Mouse (Mus musculus): ENCODE results near the gene Gm13695.
A peak's percentile ranks its signal among the peaks of the same experiment; 100 is the strongest.
"Not testable (repeated sequence)": the region's sequence is repeated elsewhere in the genome, so short reads cannot be mapped to it uniquely, and the experiment has no call there.

The Gm13695 gene

GRCm38 (mm10) chr2:83967013-83967412, at the start of gene Gm13695:
TSS of gene Gm13695 (plus strand) at chr2:83967313.
- DNase-seq (ENCODE audit: low spot score), result not testable (repeated sequence)

DNA sequence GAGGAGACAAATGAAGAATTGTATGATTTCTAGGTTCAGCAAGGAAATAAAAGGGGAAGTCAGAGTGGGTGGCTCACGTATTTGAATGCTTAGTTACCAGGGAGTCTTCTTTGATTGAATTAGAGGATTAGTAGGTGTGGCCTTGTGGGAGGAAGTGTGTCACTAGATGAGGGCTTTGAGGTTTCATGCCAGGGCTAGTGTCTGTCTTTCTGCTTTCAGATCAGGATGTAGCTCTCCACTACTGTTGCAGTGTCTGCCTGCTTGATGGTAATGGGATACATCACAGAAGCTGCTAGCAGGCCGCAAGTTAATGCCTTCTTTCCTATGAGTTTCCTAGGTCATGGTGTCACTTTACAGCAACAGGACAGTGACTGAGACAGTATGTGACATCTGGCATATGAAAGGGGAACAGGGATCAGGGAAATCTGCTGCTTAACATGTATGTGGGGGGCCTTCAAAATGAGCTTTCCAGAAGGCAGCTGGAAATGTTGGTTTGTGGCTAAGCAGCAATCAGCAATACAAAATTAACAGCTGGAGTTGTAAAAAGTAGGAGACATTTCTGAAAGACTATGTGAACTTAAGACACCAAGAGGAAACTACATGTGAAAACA, 37.5 kb upstream of the Gm13695 start:
- no peak for DNase-seq (ENCODE audit: low spot score)

- DNase-seq (ENCODE audit: low spot score), result peak; percentile 80
These were observed 26.2 kb upstream of the Gm13695 start, which contains the start of gene Zswim2 for GRCm38 (mm10) chr2:83940931-83941361. TSS of gene Zswim2 (minus strand) at chr2:83941228.

GRCm38 (mm10) chr2:83941378-83941777, 25.7 kb upstream of the Gm13695 start:
- DNase-seq (ENCODE audit: low spot score), result no peak

- no peak for DNase-seq (ENCODE audit: low spot score)
These were observed 25.3 kb upstream of the Gm13695 start for GRCm38 (mm10) chr2:83941792-83942191.

DNA sequence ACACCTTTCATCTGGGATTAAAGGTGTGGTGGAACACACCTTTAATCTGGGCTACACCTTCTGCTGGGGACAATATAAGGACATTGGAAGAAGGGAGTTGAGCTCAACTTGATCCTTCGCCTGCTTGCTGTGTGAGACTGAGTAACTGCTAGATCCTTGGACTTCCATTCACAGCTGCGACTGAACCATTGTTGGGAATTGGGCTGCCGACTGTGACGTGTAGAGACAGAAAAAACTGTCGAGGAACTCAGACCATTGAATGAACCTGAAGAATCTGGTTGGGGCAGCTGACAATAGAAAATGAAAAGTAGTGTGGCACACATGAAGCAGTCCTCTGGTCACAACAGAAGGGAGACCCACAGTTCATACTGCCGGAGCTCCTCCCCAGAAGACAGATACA, 11.7 kb upstream of the Gm13695 start, which contains the start of gene Gm13698:
Gm13698 (plus strand) TSS at position 301 of the 400 bp plus-strand sequence.
- not testable (repeated sequence) for DNase-seq (ENCODE audit: low spot score)

DNA sequence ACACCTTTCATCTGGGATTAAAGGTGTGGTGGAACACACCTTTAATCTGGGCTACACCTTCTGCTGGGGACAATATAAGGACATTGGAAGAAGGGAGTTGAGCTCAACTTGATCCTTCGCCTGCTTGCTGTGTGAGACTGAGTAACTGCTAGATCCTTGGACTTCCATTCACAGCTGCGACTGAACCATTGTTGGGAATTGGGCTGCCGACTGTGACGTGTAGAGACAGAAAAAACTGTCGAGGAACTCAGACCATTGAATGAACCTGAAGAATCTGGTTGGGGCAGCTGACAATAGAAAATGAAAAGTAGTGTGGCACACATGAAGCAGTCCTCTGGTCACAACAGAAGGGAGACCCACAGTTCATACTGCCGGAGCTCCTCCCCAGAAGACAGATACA, 5.9 kb upstream of the Gm13695 start, which contains the start of gene Gm13693:
Gm13693 (plus strand) TSS at position 301 of the 400 bp plus-strand sequence.
- DNase-seq (ENCODE audit: low spot score), result not testable (repeated sequence)

GRCm38 (mm10) chr2:83972823-83973222, 5.7 kb downstream of the Gm13695 start, which contains the start of gene Gm13696:
TSS of gene Gm13696 (plus strand) at chr2:83973123.
- not testable (repeated sequence) for DNase-seq (ENCODE audit: low spot score)

- DNase-seq (ENCODE audit: low spot score), result not testable (repeated sequence)
These were observed 11.5 kb downstream of the Gm13695 start, which contains the start of gene Gm13694 for GRCm38 (mm10) chr2:83978633-83979032. TSS of gene Gm13694 (plus strand) at chr2:83978933.

- DNase-seq (ENCODE audit: low spot score), result not testable (repeated sequence)
These were observed 17.3 kb downstream of the Gm13695 start, which contains the start of gene Gm13697 for GRCm38 (mm10) chr2:83984443-83984842. TSS of gene Gm13697 (plus strand) at chr2:83984743.

GRCm38 (mm10) chr2:83990253-83990652, 23.1 kb downstream of the Gm13695 start, which contains the start of gene Gm13691:
TSS of gene Gm13691 (plus strand) at chr2:83990553.
- not testable (repeated sequence) for DNase-seq (ENCODE audit: low spot score)

DNA sequence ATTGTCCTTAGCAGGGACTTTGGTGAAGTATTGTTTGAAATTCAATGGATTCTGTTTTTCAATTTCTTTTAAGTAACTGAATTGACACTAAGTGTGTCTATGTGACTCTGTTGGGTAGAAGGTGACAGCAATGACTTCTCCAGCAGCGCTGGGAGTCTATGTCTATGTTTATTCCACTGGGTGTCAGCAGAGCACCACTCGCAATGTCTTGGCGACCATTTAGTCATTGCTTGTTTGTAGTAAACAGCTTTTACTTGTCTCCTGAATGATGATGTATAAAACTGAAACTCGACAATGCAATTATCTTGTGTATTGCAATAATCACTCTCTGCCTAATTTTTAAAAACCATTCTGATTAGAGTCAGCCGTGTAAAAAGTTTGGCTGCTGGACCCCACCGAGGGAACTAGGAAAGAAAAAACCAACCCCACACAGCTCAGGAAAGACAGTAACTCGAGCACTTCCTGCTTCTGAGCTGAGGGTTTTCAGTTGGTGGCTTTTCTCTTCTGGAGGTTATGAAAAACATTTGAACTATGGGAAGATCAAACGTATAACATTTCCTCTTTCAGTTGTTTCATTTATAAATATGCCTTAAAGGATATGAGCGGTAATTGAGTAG, 26.6 kb downstream of the Gm13695 start:
- not testable (repeated sequence) for DNase-seq (ENCODE audit: low spot score)

DNA sequence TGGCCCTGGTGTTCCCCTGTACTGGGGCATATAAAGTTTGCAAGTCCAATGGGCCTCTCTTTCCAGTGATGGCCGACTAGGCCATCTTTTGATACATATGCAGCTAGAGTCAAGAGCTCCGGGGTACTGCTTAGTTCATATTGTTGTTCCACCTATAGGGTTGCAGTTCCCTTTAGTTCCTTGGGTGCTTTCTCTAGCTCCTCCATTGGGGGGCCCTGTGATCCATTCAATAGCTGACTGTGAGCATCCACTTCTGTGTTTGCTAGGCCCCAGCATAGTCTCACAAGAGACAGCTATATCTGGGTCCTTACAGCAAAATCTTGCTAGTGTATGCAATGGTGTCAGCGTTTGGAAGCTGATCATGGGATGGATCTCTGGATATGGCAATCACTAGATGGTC, 27.4 kb downstream of the Gm13695 start:
- DNase-seq (ENCODE audit: low spot score), result not testable (repeated sequence)

- DNase-seq (ENCODE audit: low spot score), result no peak
These were observed 41.8 kb downstream of the Gm13695 start for GRCm38 (mm10) chr2:84008913-84009312.

- no peak for DNase-seq (ENCODE audit: low spot score)
These were observed 42.7 kb downstream of the Gm13695 start for GRCm38 (mm10) chr2:84009818-84010217.

DNA sequence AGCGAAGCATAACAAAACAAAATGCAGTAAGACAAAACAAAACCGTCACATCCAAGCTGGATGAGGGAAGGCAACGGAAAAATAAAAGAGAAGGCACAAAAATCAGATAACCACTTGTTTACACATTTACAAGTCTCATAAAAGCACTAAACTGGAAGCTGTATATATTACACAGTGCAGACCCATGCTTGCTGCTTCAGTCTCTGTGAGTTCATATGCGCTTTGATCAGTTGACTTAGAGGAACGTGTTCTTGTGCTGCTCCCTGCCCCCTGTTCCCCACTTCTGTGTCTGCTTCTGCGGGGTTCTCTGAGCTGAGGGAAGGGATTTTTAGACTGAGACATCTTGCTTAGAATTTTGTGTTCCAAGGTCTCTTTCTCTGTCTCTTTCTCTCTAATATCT, 47.5 kb downstream of the Gm13695 start:
- no peak for DNase-seq (ENCODE audit: low spot score)

DNA sequence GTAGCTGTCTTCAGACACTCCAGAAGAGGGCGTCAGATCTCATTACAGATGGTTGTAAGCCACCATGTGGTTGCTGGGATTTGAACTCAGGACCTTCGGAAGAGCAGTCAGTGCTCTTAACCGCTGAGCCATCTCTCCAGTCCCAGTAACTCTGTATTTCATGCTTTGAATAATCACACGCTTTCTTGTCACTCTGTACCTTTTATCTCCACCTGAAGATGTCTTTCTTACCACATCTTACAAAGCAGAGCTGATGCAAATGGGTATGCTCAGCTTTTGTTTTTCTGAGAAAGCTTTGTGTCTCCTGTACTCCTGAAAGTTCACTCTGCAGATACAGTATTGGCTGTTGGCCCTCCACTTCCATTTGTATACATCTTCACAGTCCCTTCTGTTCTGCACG, 49.2 kb downstream of the Gm13695 start:
- DNase-seq (ENCODE audit: low spot score), result not testable (repeated sequence)

DNA sequence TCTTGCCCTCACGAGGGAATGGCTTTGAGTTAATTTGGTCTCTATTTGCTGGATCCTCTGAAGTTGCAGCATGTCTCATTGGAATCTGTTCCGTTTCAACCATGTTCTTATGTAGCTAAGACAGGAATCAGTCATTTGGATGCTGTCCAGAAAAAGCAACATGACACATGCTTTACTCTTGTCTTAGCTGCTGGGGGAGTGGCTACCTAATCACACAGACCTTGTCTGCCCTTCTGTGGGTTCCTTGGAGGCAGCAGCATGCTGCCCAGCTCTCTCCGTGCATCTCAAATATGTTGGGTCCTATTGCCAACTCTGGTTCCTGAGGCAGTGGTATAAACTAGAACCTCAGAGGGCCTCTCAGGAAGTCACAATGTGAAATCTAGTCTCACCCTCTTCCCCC, 51.2 kb downstream of the Gm13695 start:
- DNase-seq (ENCODE audit: low spot score), result no peak

Measured in left cerebral cortex, adult 11 months (tissue).